Mouse (Mus musculus): ENCODE measurements around the gene 2310030G06Rik. TPM values are rescaled to one million over a fixed set of nuclear protein-coding genes. Genes with fewer than 3 reads are reported as not detected.

2310030G06Rik gene
- 2.6 and 4.5 TPM in 2 replicates for polyA plus RNA-seq (2014; fragmentation: Nextera tagmentation; extraction: Ambion mirVana)

DNA sequence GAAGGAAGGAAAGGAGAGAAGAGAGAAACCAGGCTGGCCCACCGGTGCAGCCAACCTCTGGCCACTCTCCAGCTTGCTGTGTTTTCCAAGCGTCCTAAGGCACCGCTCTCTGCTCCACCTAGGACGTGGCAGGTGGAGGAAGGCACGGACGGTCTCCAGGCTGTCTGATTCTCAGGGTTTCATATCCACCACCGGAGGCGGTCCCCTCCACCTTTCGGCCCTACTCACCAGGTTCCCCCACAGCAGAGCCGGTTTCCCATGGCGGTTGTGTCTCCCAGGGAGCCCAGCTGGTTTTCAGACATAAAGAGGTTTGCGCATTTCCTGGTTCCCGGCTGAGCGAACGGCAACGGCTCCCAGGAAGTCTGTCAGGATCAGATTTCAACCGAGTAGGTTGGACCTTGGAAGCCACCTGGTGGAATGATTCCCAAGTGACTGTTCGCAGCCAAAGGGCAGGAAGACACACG is at the start of gene 2310030G06Rik:
2310030G06Rik (minus strand) TSS at position 323 of the 464 bp plus-strand sequence.
- peak; percentile 55 for DNase-seq (ENCODE audit: low spot score)
- no peak; the same call in 1 of the 2 replicates for ATAC-seq (replicated peaks; ENCODE audit: low FRiP score)
- Histone ChIP-seq H3K4me3 (ENCODE audit: low read depth, low read length) (peak within 1 kb of the TSS; percentile 44), H3K9me3 (ENCODE audit: control insufficient read depth, low read length) (no peaks in the 10 kb centered on the region), H3K4me1 (replicated peaks; ENCODE audit: control insufficient read depth, insufficient read depth, low read length) (no peaks in the 10 kb centered on the region), H3K9ac (ENCODE audit: low read depth, low read length) (peak within 1 kb of the TSS; percentile 50), H3K36me3 (ENCODE audit: control insufficient read depth, insufficient read depth, low read length) (no peaks in the 10 kb centered on the region), H3K27me3 (replicated peaks; ENCODE audit: control insufficient read depth, insufficient read depth, low read length) (no peaks in the 10 kb centered on the region), H3K4me2 (peak within 1 kb of the TSS; percentile 62), H3K27ac (ENCODE audit: low read depth, low read length) (no peak within 1 kb of the TSS)
- WGBS, result 7% methylated on average over 19 of the region's 19 CpGs

DNA sequence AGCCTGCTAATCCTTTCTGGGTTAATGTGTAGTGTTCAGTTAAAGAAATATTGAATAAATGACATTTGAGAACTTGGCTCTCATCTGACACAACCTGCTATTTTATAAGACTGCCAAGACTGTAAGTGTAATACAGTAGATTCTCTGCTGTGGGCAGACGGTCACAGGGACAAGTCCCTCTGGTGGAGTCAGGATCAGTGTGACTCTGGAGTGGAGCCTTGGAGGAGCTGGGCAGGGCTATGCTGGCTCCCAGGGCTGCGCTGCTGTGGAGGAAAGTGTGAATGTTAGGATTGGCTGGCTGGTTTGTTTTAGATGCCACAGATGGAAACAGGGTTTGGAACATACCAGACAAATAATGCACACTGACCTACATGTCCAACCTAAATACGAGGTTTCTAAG is 48.9 kb upstream of the 2310030G06Rik start:
- Histone ChIP-seq H3K27me3 (replicated peaks; ENCODE audit: control insufficient read depth, insufficient read depth, low read length) (no peaks in the 10 kb centered on the region), H3K4me2 (no peak overlapping the region), H3K27ac (ENCODE audit: low read depth, low read length) (no peak overlapping the region), H3K4me3 (ENCODE audit: low read depth, low read length) (no peak overlapping the region), H3K4me1 (replicated peaks; ENCODE audit: control insufficient read depth, insufficient read depth, low read length) (no peaks in the 10 kb centered on the region), H3K36me3 (ENCODE audit: control insufficient read depth, insufficient read depth, low read length) (peaks cover 9% of the 10 kb centered on the region; the same call in 1 of the 2 replicates), H3K9me3 (ENCODE audit: control insufficient read depth, low read length) (no peaks in the 10 kb centered on the region), H3K9ac (ENCODE audit: low read depth, low read length) (no peak overlapping the region)
- WGBS, result 92% methylated on average over 3 of the region's 3 CpGs
- ATAC-seq (replicated peaks; ENCODE audit: low FRiP score) (no peak), DNase-seq (ENCODE audit: low spot score) (no peak)

DNA sequence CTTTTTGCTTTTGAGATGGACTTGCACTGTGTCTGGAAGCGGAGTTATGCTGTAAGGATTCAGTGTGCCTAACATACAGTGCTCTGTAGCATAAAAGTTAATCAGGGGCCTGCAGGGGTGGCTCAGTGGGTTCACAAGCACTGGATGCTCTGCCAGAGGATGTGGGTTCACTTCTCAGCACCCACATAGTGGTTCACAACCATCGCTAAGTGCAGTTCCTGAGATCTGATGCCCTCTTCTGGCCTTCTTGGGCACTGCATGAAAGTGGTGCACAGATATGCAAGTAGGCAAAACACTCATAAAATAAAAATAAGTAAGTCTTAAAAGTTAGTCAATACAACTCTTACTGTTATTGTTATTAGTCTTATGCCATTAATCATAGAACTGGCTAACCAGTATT is 35.8 kb upstream of the 2310030G06Rik start:
- H3K4me3 ChIP-seq (ENCODE audit: low read depth, low read length), result no peak overlapping the region
- no peak overlapping the region for H3K27ac ChIP-seq (ENCODE audit: low read depth, low read length)
- 70% methylated on average over 2 of the region's 2 CpGs for WGBS
- H3K9ac ChIP-seq (ENCODE audit: low read depth, low read length), result no peak overlapping the region
- no peaks in the 10 kb centered on the region for H3K27me3 ChIP-seq (replicated peaks; ENCODE audit: control insufficient read depth, insufficient read depth, low read length)
- H3K4me1 ChIP-seq (replicated peaks; ENCODE audit: control insufficient read depth, insufficient read depth, low read length), result no peaks in the 10 kb centered on the region
- H3K9me3 ChIP-seq (ENCODE audit: control insufficient read depth, low read length), result no peaks in the 10 kb centered on the region
- H3K36me3 ChIP-seq (ENCODE audit: control insufficient read depth, insufficient read depth, low read length), result peaks cover 28% of the 10 kb centered on the region
- H3K4me2 ChIP-seq, result no peak overlapping the region
- DNase-seq (ENCODE audit: low spot score) (peak; percentile 42), ATAC-seq (replicated peaks; ENCODE audit: low FRiP score) (no peak)

DNA sequence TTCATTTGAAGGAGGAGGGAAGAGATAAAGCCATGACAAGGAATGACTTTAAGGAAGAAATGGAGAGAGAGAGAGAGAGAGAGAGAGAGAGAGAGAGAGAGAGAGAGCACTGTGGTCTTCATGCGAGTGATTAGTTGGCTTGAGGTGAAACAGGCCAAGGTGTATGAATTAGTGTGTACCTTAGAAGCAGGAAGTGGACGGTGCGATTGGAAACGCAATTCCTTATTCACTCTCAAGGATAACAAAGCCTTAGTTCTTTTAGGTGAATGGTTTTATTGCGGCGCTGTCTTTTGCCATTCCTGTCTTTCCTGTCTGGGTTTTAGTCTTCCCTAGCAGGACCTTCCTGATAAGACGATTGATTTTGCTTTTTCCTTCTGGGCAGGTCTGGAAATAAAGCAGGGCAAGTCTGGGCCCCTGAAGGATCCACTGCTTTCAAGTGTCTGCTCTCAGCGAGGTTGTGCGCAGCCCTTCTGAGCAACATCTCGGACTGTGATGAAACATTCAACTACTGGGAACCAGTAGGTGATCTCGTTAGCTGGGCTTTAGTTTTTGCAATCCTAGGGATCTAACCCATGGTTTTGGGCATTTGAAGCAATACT is 29.9 kb upstream of the 2310030G06Rik start:
- ATAC-seq (replicated peaks; ENCODE audit: low FRiP score) (no peak), DNase-seq (ENCODE audit: low spot score) (no peak)
- no peaks in the 10 kb centered on the region for H3K27me3 ChIP-seq (replicated peaks; ENCODE audit: control insufficient read depth, insufficient read depth, low read length)
- peaks cover 15% of the 10 kb centered on the region for H3K4me1 ChIP-seq (replicated peaks; ENCODE audit: control insufficient read depth, insufficient read depth, low read length)
- WGBS, result 60% methylated on average over 11 of the region's 11 CpGs
- peaks cover 8% of the 10 kb centered on the region for H3K36me3 ChIP-seq (ENCODE audit: control insufficient read depth, insufficient read depth, low read length)
- H3K4me2 ChIP-seq, result peak overlapping the region; percentile 84
- no peak overlapping the region for H3K27ac ChIP-seq (ENCODE audit: low read depth, low read length)
- peak overlapping the region; percentile 89 for H3K4me3 ChIP-seq (ENCODE audit: low read depth, low read length)
- peak overlapping the region; percentile 80 for H3K9ac ChIP-seq (ENCODE audit: low read depth, low read length)
- no peaks in the 10 kb centered on the region for H3K9me3 ChIP-seq (ENCODE audit: control insufficient read depth, low read length)

DNA sequence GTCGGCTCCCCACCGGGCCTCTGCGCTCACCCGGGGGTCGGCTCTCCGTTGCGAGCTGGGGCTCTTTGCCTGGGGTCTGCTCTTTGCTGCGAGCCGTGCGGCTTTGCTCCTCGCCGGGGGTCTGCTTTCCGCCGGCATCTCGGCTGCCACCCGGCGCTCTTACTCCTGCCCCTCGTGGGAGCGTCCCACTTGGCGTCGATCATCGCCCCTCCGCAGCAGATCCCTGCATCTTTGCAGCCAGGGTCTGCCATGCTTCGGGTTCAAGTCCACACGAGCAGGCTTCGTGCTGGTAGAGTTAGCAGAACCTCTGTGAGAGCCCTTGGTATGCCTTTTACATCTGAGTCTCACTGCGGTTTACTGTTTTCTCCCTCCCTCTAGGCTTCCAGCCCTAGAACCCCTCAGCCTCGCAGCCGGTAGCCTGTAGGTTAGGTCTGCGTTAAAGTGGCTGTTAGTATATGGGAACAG is 29.4 kb upstream of the 2310030G06Rik start:
- Histone ChIP-seq H3K9me3 (ENCODE audit: control insufficient read depth, low read length) (no peaks in the 10 kb centered on the region), H3K27ac (ENCODE audit: low read depth, low read length) (peak overlapping the region; percentile 71), H3K36me3 (ENCODE audit: control insufficient read depth, insufficient read depth, low read length) (peaks cover 6% of the 10 kb centered on the region), H3K4me2 (peak overlapping the region; percentile 84), H3K4me3 (ENCODE audit: low read depth, low read length) (peak overlapping the region; percentile 89), H3K9ac (ENCODE audit: low read depth, low read length) (peak overlapping the region; percentile 80), H3K4me1 (replicated peaks; ENCODE audit: control insufficient read depth, insufficient read depth, low read length) (peaks cover 15% of the 10 kb centered on the region), H3K27me3 (replicated peaks; ENCODE audit: control insufficient read depth, insufficient read depth, low read length) (no peaks in the 10 kb centered on the region)
- ATAC-seq (replicated peaks; ENCODE audit: low FRiP score) (peak; percentile 54), DNase-seq (ENCODE audit: low spot score) (peak; percentile 61)
- 0% methylated on average over 29 of the region's 30 CpGs for WGBS

DNA sequence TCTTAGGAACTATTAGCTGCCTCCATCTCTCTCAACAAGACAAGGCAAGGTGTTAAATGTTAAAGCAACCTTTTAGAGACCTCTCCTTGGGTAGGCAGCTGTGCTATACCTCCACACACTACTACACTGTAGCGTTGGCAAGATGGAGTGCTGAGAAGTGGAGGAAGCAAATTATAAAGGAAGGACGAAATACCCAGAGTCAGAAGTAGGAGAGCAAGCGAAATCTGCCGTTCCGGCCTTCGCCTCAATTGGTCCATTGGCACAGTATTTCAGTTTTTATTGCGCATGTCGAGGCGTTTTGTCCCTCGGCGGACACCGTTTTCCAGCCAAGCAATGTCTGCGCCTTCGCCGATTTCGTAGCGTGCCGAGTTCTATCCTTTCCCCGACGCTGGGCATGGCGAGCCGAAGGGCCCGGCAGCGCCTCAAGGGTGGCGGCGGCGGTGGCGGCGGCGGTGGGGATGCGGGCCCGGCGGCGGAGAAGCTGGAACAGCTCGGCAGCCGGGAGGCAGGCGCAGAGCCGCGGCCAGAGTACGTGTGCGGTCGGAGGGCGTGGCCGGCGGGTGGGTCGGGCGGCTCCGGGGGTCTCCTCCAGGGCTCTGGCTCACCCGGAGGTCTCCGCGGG is 28.8 kb upstream of the 2310030G06Rik start, which contains the start of the genes Alg9 and 1110032A03Rik:
Alg9 (plus strand) TSS at position 29 of the 622 bp plus-strand sequence.
1110032A03Rik (minus strand) TSS at position 530 of the 622 bp plus-strand sequence.
- DNase-seq (ENCODE audit: low spot score) (peak; percentile 89), ATAC-seq (replicated peaks; ENCODE audit: low FRiP score) (peak; percentile 79)
- peak within 1 kb of the TSS; percentile 71 for H3K27ac ChIP-seq (ENCODE audit: low read depth, low read length)
- peak within 1 kb of the TSS; percentile 80 for H3K9ac ChIP-seq (ENCODE audit: low read depth, low read length)
- peak within 1 kb of the TSS; percentile 84 for H3K4me2 ChIP-seq
- peaks cover 3% of the 10 kb centered on the region for H3K36me3 ChIP-seq (ENCODE audit: control insufficient read depth, insufficient read depth, low read length)
- H3K4me1 ChIP-seq (replicated peaks; ENCODE audit: control insufficient read depth, insufficient read depth, low read length), result peaks cover 15% of the 10 kb centered on the region
- WGBS, result under 1% methylated on average over 51 of the region's 51 CpGs
- H3K9me3 ChIP-seq (ENCODE audit: control insufficient read depth, low read length), result no peaks in the 10 kb centered on the region
- H3K4me3 ChIP-seq (ENCODE audit: low read depth, low read length), result peak within 1 kb of the TSS; percentile 89
- H3K27me3 ChIP-seq (replicated peaks; ENCODE audit: control insufficient read depth, insufficient read depth, low read length), result no peaks in the 10 kb centered on the region

DNA sequence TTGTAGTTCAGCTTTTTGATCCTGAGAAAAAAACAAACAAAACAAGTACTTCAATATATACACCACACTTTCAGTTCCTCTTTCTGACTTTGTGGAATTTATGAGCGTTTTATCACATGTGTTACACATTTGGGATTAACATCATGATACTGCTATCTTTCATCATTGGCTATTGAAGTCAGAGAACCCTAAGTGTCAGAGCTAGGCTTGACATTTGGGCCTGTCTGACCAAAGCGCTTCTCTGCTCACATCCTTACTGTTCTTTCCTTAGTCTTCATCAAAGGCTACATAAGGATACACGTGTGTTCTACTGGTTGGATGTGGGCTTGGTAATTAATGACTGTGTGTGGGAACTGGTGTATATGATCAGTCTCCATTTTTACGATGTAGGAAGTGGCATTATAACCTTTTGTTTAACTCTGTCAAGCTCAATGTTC is 27.7 kb upstream of the 2310030G06Rik start:
- no peak for DNase-seq (ENCODE audit: low spot score)
- H3K9ac ChIP-seq (ENCODE audit: low read depth, low read length), result peak overlapping the region; percentile 30; the same call in 1 of the 2 replicates
- H3K27me3 ChIP-seq (replicated peaks; ENCODE audit: control insufficient read depth, insufficient read depth, low read length), result no peaks in the 10 kb centered on the region
- H3K36me3 ChIP-seq (ENCODE audit: control insufficient read depth, insufficient read depth, low read length), result no peaks in the 10 kb centered on the region; the same call in 1 of the 2 replicates
- no peak for ATAC-seq (replicated peaks; ENCODE audit: low FRiP score)
- H3K4me3 ChIP-seq (ENCODE audit: low read depth, low read length), result peak overlapping the region; percentile 89; the same call in 1 of the 2 replicates
- peaks cover 19% of the 10 kb centered on the region for H3K4me1 ChIP-seq (replicated peaks; ENCODE audit: control insufficient read depth, insufficient read depth, low read length)
- WGBS, result 61% methylated on average over 4 of the region's 4 CpGs
- peak overlapping the region; percentile 84 for H3K4me2 ChIP-seq
- no peaks in the 10 kb centered on the region for H3K9me3 ChIP-seq (ENCODE audit: control insufficient read depth, low read length)
- no peak overlapping the region; the same call in 1 of the 2 replicates for H3K27ac ChIP-seq (ENCODE audit: low read depth, low read length)

DNA sequence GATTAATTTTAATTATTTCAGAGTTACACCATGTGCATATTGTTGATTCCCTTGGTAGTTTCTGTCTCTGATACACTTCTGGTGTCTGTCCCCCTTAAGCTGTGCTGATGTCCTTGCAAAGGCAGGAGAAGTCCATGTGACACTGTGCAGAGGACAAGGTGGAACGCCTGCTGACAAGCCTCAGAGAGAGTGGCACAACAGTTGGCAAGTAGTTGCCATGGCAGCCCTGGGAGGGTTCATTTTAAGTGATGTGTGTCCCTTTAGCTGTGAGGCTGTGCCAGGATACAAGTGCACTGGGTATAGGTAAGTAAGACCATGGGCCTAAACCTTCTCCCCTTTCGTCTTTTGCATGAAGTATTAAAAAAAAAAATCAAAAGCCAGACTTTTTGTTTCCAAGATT is 23.7 kb upstream of the 2310030G06Rik start:
- no peak for ATAC-seq (replicated peaks; ENCODE audit: low FRiP score)
- H3K9ac ChIP-seq (ENCODE audit: low read depth, low read length), result no peak overlapping the region
- 90% methylated on average over 2 of the region's 2 CpGs for WGBS
- H3K4me2 ChIP-seq, result no peak overlapping the region
- no peaks in the 10 kb centered on the region for H3K27me3 ChIP-seq (replicated peaks; ENCODE audit: control insufficient read depth, insufficient read depth, low read length)
- H3K36me3 ChIP-seq (ENCODE audit: control insufficient read depth, insufficient read depth, low read length), result no peaks in the 10 kb centered on the region
- peaks cover 16% of the 10 kb centered on the region for H3K4me1 ChIP-seq (replicated peaks; ENCODE audit: control insufficient read depth, insufficient read depth, low read length)
- no peak overlapping the region for H3K27ac ChIP-seq (ENCODE audit: low read depth, low read length)
- no peaks in the 10 kb centered on the region for H3K9me3 ChIP-seq (ENCODE audit: control insufficient read depth, low read length)
- H3K4me3 ChIP-seq (ENCODE audit: low read depth, low read length), result no peak overlapping the region
- no peak for DNase-seq (ENCODE audit: low spot score)
